ENCODE assay signal across 8 mouse cellular contexts in genomic region chr8:84236410-84236997, GRCm38 (mm10). TPM values are rescaled to one million over a fixed set of nuclear protein-coding genes. Genes with fewer than 3 reads are reported as not detected.
DNase-seq lines count a peak whose midpoint lies in the region; ATAC-seq and TF ChIP-seq lines count a peak whose summit lies in the region.

No protein-coding gene starts in this region.

- no peak for DNase-seq in spleen, adult 2 months (ENCODE audit: low read depth in 1 of 2, low spot score in 2 of 2)
- no peak for DNase-seq in spleen, postnatal 36 days (ENCODE audit: low spot score in 2 of 2)
- peak; percentile 33 for DNase-seq in kidney, postnatal 14 days
- DNase-seq in layer of hippocampus, adult 11-12 months (ENCODE audit: low spot score): no peak
- DNase-seq in thymus, postnatal 14 days: no peak
- DNase-seq in layer of hippocampus, postnatal 25 days (ENCODE audit: extremely low spot score in 1 of 2, low spot score in 1 of 2): no peak

- no peak overlapping the region for H3K27ac ChIP-seq in spleen, adult 2 months (ENCODE audit: insufficient read depth, low read length)
- H3K27ac ChIP-seq in forebrain, embryonic 12.5 days: peak overlapping the region; percentile 72
- peak overlapping the region; percentile 73 for H3K27ac ChIP-seq in neural tube, embryonic 13.5 days (replicated peaks)

- H3K4me1 ChIP-seq in spleen, adult 2 months (ENCODE audit: control insufficient read depth, insufficient read depth, insufficient read length): peaks cover 2% of the 10 kb centered on the region; the same call in 1 of the 2 replicates
- peaks cover 37% of the 10 kb centered on the region for H3K4me1 ChIP-seq in forebrain, embryonic 12.5 days
- H3K4me1 ChIP-seq in neural tube, embryonic 13.5 days (replicated peaks): peaks cover 48% of the 10 kb centered on the region

- TF ChIP-seq CTCF in spleen, adult 2 months (IDR thresholded peaks at IDR 0.05; ENCODE audit: extremely low read depth, insufficient read depth, insufficient read length, insufficient replicate concordance): no peak

- ATAC-seq in forebrain, embryonic 12.5 days (ENCODE audit: low FRiP score): peak; percentile 17; the same call in 1 of the 2 replicates
- peak; percentile 38 for ATAC-seq in neural tube, embryonic 13.5 days (ENCODE audit: low read depth)

- H3K9me3 ChIP-seq in forebrain, embryonic 12.5 days: no peaks in the 10 kb centered on the region
- no peaks in the 10 kb centered on the region for H3K9me3 ChIP-seq in neural tube, embryonic 13.5 days

- peak overlapping the region; percentile 79 for H3K4me2 ChIP-seq in forebrain, embryonic 12.5 days
- H3K4me2 ChIP-seq in neural tube, embryonic 13.5 days: peak overlapping the region; percentile 96

- H3K27me3 ChIP-seq in spleen, adult 2 months (ENCODE audit: control insufficient read depth, insufficient read depth, low read length): no peaks in the 10 kb centered on the region
- H3K27me3 ChIP-seq in forebrain, embryonic 12.5 days: no peaks in the 10 kb centered on the region
- H3K27me3 ChIP-seq in neural tube, embryonic 13.5 days: no peaks in the 10 kb centered on the region

- TF ChIP-seq POLR2A in spleen, adult 2 months (IDR thresholded peaks at IDR 0.05; ENCODE audit: low read depth, low read length): no peak

- WGBS in spleen, adult 2 months: 1% methylated on average over 22 of the region's 30 CpGs
- WGBS in forebrain, embryonic 12.5 days: under 1% methylated on average over 14 of the region's 30 CpGs
- under 1% methylated on average over 29 of the region's 30 CpGs for WGBS in neural tube, embryonic 13.5 days

- H3K36me3 ChIP-seq in spleen, adult 2 months (ENCODE audit: control insufficient read depth, insufficient read depth, low read length): peaks cover 2% of the 10 kb centered on the region; the same call in 1 of the 2 replicates
- peaks cover 34% of the 10 kb centered on the region for H3K36me3 ChIP-seq in forebrain, embryonic 12.5 days (replicated peaks)
- H3K36me3 ChIP-seq in neural tube, embryonic 13.5 days: peaks cover 34% of the 10 kb centered on the region

- peak overlapping the region; percentile 65 for H3K4me3 ChIP-seq in spleen, adult 2 months (ENCODE audit: extremely low read depth, insufficient read depth, insufficient read length)
- peak overlapping the region; percentile 75 for H3K4me3 ChIP-seq in forebrain, embryonic 12.5 days (replicated peaks)
- peak overlapping the region; percentile 95 for H3K4me3 ChIP-seq in neural tube, embryonic 13.5 days

- H3K9ac ChIP-seq in forebrain, embryonic 12.5 days: peak overlapping the region; percentile 96
- H3K9ac ChIP-seq in neural tube, embryonic 13.5 days: peak overlapping the region; percentile 97

RNA-seq across cellular contexts. Expression of gene Zswim4, which starts 0.4 kb away (rescaled TPM):
- polyA plus RNA-seq in spleen, adult 2 months (2012; rRNA removed): 11.3 and 17.5 TPM in 2 replicates
- 47.7 and 53.4 TPM in 2 replicates for polyA plus RNA-seq in forebrain, embryonic 12.5 days (2016; fragmentation: Nextera tagmentation; extraction: Ambion mirVana)
- 32.9 and 34.7 TPM in 2 replicates for polyA plus RNA-seq in neural tube, embryonic 13.5 days (2015; fragmentation: Nextera tagmentation; extraction: Ambion mirVana)
- total RNA-seq in layer of hippocampus, postnatal 25 days (2021): 10 to 100 TPM; 16.5 to 20.4 TPM

RNA-seq across cellular contexts. Expression of gene D8Ertd738e, which starts 13.0 kb away (rescaled TPM):
- 68.3 and 88.3 TPM in 2 replicates for polyA plus RNA-seq in spleen, adult 2 months (2012; rRNA removed)
- polyA plus RNA-seq in forebrain, embryonic 12.5 days (2016; fragmentation: Nextera tagmentation; extraction: Ambion mirVana): 267 and 271 TPM in 2 replicates
- 255 and 273 TPM in 2 replicates for polyA plus RNA-seq in neural tube, embryonic 13.5 days (2015; fragmentation: Nextera tagmentation; extraction: Ambion mirVana)
- 100 to 1,000 TPM; 140 to 152 TPM for total RNA-seq in layer of hippocampus, postnatal 25 days (2021)

RNA-seq across cellular contexts. Expression of gene Mri1, which starts 20.6 kb away (rescaled TPM):
- polyA plus RNA-seq in spleen, adult 2 months (2012; rRNA removed): 59.5 and 104 TPM in 2 replicates
- 49.1 and 60.1 TPM in 2 replicates for polyA plus RNA-seq in forebrain, embryonic 12.5 days (2016; fragmentation: Nextera tagmentation; extraction: Ambion mirVana)
- polyA plus RNA-seq in neural tube, embryonic 13.5 days (2015; fragmentation: Nextera tagmentation; extraction: Ambion mirVana): 50.6 and 50.8 TPM in 2 replicates
- 10 to 100 TPM; 18.4 to 20.6 TPM for total RNA-seq in layer of hippocampus, postnatal 25 days (2021)

RNA-seq across cellular contexts. Expression of gene Ccdc130, which starts 33.7 kb away (rescaled TPM):
- polyA plus RNA-seq in spleen, adult 2 months (2012; rRNA removed): 26.0 and 27.1 TPM in 2 replicates
- polyA plus RNA-seq in forebrain, embryonic 12.5 days (2016; fragmentation: Nextera tagmentation; extraction: Ambion mirVana): 20.6 and 29.1 TPM in 2 replicates
- polyA plus RNA-seq in neural tube, embryonic 13.5 days (2015; fragmentation: Nextera tagmentation; extraction: Ambion mirVana): 23.3 and 30.4 TPM in 2 replicates
- total RNA-seq in layer of hippocampus, postnatal 25 days (2021): 10 to 100 TPM; 24.2 to 25.5 TPM

RNA-seq across cellular contexts. Expression of gene Nanos3, which starts 51.5 kb away (rescaled TPM):
- polyA plus RNA-seq in spleen, adult 2 months (2012; rRNA removed): 1.2 TPM in 1 of 2 replicates, not detected in the other
- 5.9 and 6.0 TPM in 2 replicates for polyA plus RNA-seq in forebrain, embryonic 12.5 days (2016; fragmentation: Nextera tagmentation; extraction: Ambion mirVana)
- 6.1 and 10.1 TPM in 2 replicates for polyA plus RNA-seq in neural tube, embryonic 13.5 days (2015; fragmentation: Nextera tagmentation; extraction: Ambion mirVana)
- 1 to 10 TPM; 2.6 to 3.0 TPM for total RNA-seq in layer of hippocampus, postnatal 25 days (2021)
